In genomic region chr11:75781919-75782318, GRCm38 (mm10) we compare ENCODE assay signal across 8 mouse cellular contexts. TPM values are rescaled to one million over a fixed set of nuclear protein-coding genes. Genes with fewer than 3 reads are reported as not detected.
DNase-seq lines count a peak whose midpoint lies in the region; ATAC-seq and TF ChIP-seq lines count a peak whose summit lies in the region.

No protein-coding gene starts in this region.

- TF ChIP-seq CTCF in left cerebral cortex, adult 2 months (IDR thresholded peaks at IDR 0.05), result peak; percentile 84

- H3K4me2 ChIP-seq in heart, embryonic 11.5 days, result no peak overlapping the region
- H3K4me2 ChIP-seq in midbrain, embryonic 14.5 days (ENCODE audit: low read length), result no peak overlapping the region

- WGBS in heart, embryonic 11.5 days (ENCODE audit: insufficient replicate concordance), result 28% methylated on average over 6 of the region's 6 CpGs
- WGBS in midbrain, embryonic 14.5 days, result 23% methylated on average over 6 of the region's 6 CpGs

- H3K4me1 ChIP-seq in heart, embryonic 11.5 days (ENCODE audit: control insufficient read depth, insufficient read depth, low read length), result no peaks in the 10 kb centered on the region
- H3K4me1 ChIP-seq in midbrain, embryonic 14.5 days (ENCODE audit: control insufficient read depth, insufficient read depth, low read length), result no peaks in the 10 kb centered on the region

- no peaks in the 10 kb centered on the region for H3K9me3 ChIP-seq in heart, embryonic 11.5 days (replicated peaks; ENCODE audit: control insufficient read depth, low read length)
- no peaks in the 10 kb centered on the region for H3K9me3 ChIP-seq in midbrain, embryonic 14.5 days (ENCODE audit: control insufficient read depth, low read length)

- H3K27ac ChIP-seq in heart, embryonic 11.5 days (ENCODE audit: low read depth, low read length), result no peak overlapping the region
- no peak overlapping the region for H3K27ac ChIP-seq in left cerebral cortex, adult 2 months
- no peak overlapping the region for H3K27ac ChIP-seq in midbrain, embryonic 14.5 days (replicated peaks; ENCODE audit: low read depth, low read length)

- DNase-seq in heart, adult 18-20 months, result peak; percentile 51 to 79
- DNase-seq in adrenal gland, postnatal 4 days (ENCODE audit: low spot score in 2 of 2), result peak; percentile 33 to 56
- DNase-seq in fibroblast of lung, adult 2 months (ENCODE audit: low read depth), result peak; percentile 47
- DNase-seq in heart, postnatal 4 days, result peak; percentile 78
- peak; percentile 56 to 71 for DNase-seq in left cerebral cortex, adult 2 months (ENCODE audit: extremely low spot score in 1 of 2, low spot score in 2 of 2)
- DNase-seq in midbrain, embryonic 14.5 days, result peak; percentile 87
- DNase-seq in splenic B cell, adult 2 months (ENCODE audit: low read depth, low spot score), result peak; percentile 70

- no peaks in the 10 kb centered on the region for H3K36me3 ChIP-seq in heart, embryonic 11.5 days (ENCODE audit: control insufficient read depth, insufficient read depth, low read length)
- H3K36me3 ChIP-seq in midbrain, embryonic 14.5 days (ENCODE audit: control insufficient read depth, insufficient read depth, low read length), result no peaks in the 10 kb centered on the region
- no peaks in the 10 kb centered on the region for H3K36me3 ChIP-seq in splenic B cell, adult 2 months (ENCODE audit: control insufficient read depth, insufficient read depth, low read length, poor library complexity, severe bottlenecking)

- intact Hi-C loops in left cerebral cortex, adult 2 months (cut with DNase I), result loop anchor here (1.0 to 5.0 kb wide), 3 partner anchors 120 to 385 kb away; no protein-coding TSS in a partner anchor

- H3K27me3 ChIP-seq in heart, embryonic 11.5 days (ENCODE audit: control insufficient read depth, insufficient read depth, low read length), result peaks cover 3% of the 10 kb centered on the region; the same call in 1 of the 2 replicates
- H3K27me3 ChIP-seq in midbrain, embryonic 14.5 days (ENCODE audit: control insufficient read depth, insufficient read depth, low read length), result no peaks in the 10 kb centered on the region
- no peaks in the 10 kb centered on the region for H3K27me3 ChIP-seq in splenic B cell, adult 2 months (ENCODE audit: control insufficient read depth, insufficient read depth, low read length, poor library complexity, severe bottlenecking)

- ATAC-seq in heart, embryonic 11.5 days (replicated peaks; ENCODE audit: insufficient number of reproducible peaks, low FRiP score, low TSS enrichment), result no peak
- ATAC-seq in midbrain, embryonic 14.5 days (ENCODE audit: low FRiP score, low TSS enrichment), result no peak

- no peak overlapping the region for H3K4me3 ChIP-seq in heart, embryonic 11.5 days (ENCODE audit: low read depth, low read length)
- H3K4me3 ChIP-seq in left cerebral cortex, adult 2 months, result no peak overlapping the region
- no peak overlapping the region for H3K4me3 ChIP-seq in midbrain, embryonic 14.5 days (replicated peaks; ENCODE audit: low read depth, low read length)

- H3K9ac ChIP-seq in heart, embryonic 11.5 days (ENCODE audit: low read depth, low read length), result no peak overlapping the region
- H3K9ac ChIP-seq in midbrain, embryonic 14.5 days (replicated peaks; ENCODE audit: low read length), result no peak overlapping the region

RNA-seq across cellular contexts. Expression of gene Doc2b, which starts 13.9 kb away (rescaled TPM):
- total RNA-seq in heart, adult 18-20 months (2021), result 1 to 10 TPM; 1.2 to 2.3 TPM
- polyA plus RNA-seq in heart, embryonic 11.5 days (2014; fragmentation: Nextera tagmentation; extraction: Ambion mirVana), result 0.13 and 0.14 TPM in 2 replicates
- total RNA-seq in adrenal gland, postnatal 4 days (2021), result 10 to 100 TPM; 30.9 to 35.2 TPM
- under 1 TPM; 0.33 to 0.47 TPM for total RNA-seq in heart, postnatal 4 days (2021)
- total RNA-seq in left cerebral cortex, adult 2 months (2021), result 10 to 100 TPM; 17.9 to 26.7 TPM
- 3.5 and 5.3 TPM in 2 replicates for polyA plus RNA-seq in midbrain, embryonic 14.5 days (2014; fragmentation: Nextera tagmentation; extraction: Ambion mirVana)

RNA-seq across cellular contexts. Expression of gene Ywhae, which starts 49.2 kb away (rescaled TPM):
- 100 to 1,000 TPM; 547 to 552 TPM for total RNA-seq in heart, adult 18-20 months (2021)
- 893 and 924 TPM in 2 replicates for polyA plus RNA-seq in heart, embryonic 11.5 days (2014; fragmentation: Nextera tagmentation; extraction: Ambion mirVana)
- 100 to 1,000 TPM; 648 to 744 TPM for total RNA-seq in adrenal gland, postnatal 4 days (2021)
- 100 to 1,000 TPM; 826 to 885 TPM for total RNA-seq in heart, postnatal 4 days (2021)
- total RNA-seq in left cerebral cortex, adult 2 months (2021), result 100 to 1,000 TPM; 854 to 940 TPM
- polyA plus RNA-seq in midbrain, embryonic 14.5 days (2014; fragmentation: Nextera tagmentation; extraction: Ambion mirVana), result 1,339 and 1,573 TPM in 2 replicates

Comparison
In these comparisons a context has a peak if more than half of its experiments do, and no peak if none do; other contexts are left out.
1. RNA of gene Doc2b, which starts 13.9 kb away (total RNA-seq): 30.9 to 35.2 TPM in adrenal gland, postnatal 4 days and 17.9 to 26.7 TPM in left cerebral cortex, adult 2 months; 1.2 to 2.3 TPM in heart, adult 18-20 months and 0.33 to 0.47 TPM in heart, postnatal 4 days; every median in the first group is over 4 times any median in the second.
2. Peak in every context shown above with its lines, with median percentiles within 50 percentile points of each other: DNase-seq.